In genomic region chr15:27783541-27784125, GRCm38 (mm10) we compare ENCODE assay signal across 9 mouse cellular contexts.
DNase-seq lines count a peak whose midpoint lies in the region; ATAC-seq and TF ChIP-seq lines count a peak whose summit lies in the region.
"Had no signal": no experiment of that assay in that cellular context is flagged by ENCODE, and none has a peak within 500 bp of the region (broad histone marks: within the 10 kb centered on the region; RNA-seq: fewer than 3 reads in every experiment).

No protein-coding gene starts in this region.

- intact Hi-C loops in gastrocnemius, postnatal 14 days (cut with DNase I; ENCODE audit: low total_unique reads): no loop called here

- peak overlapping the region; percentile 38 for H3K9ac ChIP-seq in heart, postnatal 0 days (replicated peaks; ENCODE audit: low read depth, low read length)

- H3K4me2 ChIP-seq in heart, postnatal 0 days (ENCODE audit: low read depth, low read length): peak overlapping the region; percentile 59

- peak; percentile 74 for DNase-seq in CD4-positive, CD25-positive, alpha-beta regulatory T cell, adult 2 months (ENCODE audit: low read depth, low spot score)
- no peak for DNase-seq in heart, postnatal 0 days (ENCODE audit: low spot score)
- DNase-seq in kidney, postnatal 4 days: peak; percentile 48 to 62
- DNase-seq in testis, postnatal 10 days (ENCODE audit: low spot score): peak; percentile 50
- DNase-seq in gastrocnemius, postnatal 14 days: no peak
- DNase-seq in right cerebral cortex, postnatal 14 days: no peak

- TF ChIP-seq EP300 in heart, postnatal 0 days (IDR thresholded peaks at IDR 0.05; ENCODE audit: low read depth): no peak

- no peaks in the 10 kb centered on the region for H3K27me3 ChIP-seq in heart, postnatal 0 days (ENCODE audit: control insufficient read depth, insufficient read depth, low read length)

- H3K4me3 ChIP-seq in brown adipose tissue, adult 24 weeks (ENCODE audit: insufficient read depth, low read depth, low read length): peak overlapping the region; percentile 16
- H3K4me3 ChIP-seq in heart, postnatal 0 days (ENCODE audit: low read depth, low read length): peak overlapping the region; percentile 3; the same call in 1 of the 2 replicates
- H3K4me3 ChIP-seq: erythroblast, embryonic 14.5 days had no signal

- no peaks in the 10 kb centered on the region for H3K9me3 ChIP-seq in heart, postnatal 0 days (replicated peaks; ENCODE audit: control insufficient read depth, low read length)

- peak; percentile 14 for TF ChIP-seq CTCF in heart, postnatal 0 days (IDR thresholded peaks at IDR 0.05; ENCODE audit: low read depth)

- 15% methylated on average over 12 of the region's 12 CpGs for WGBS in heart, postnatal 0 days

- H3K4me1 ChIP-seq in brown adipose tissue, adult 24 weeks (ENCODE audit: control insufficient read depth, insufficient read depth, insufficient read length, low read length): peaks cover 28% of the 10 kb centered on the region
- H3K4me1 ChIP-seq in heart, postnatal 0 days (ENCODE audit: control insufficient read depth, insufficient read depth): peaks cover 76% of the 10 kb centered on the region

- 0 out of 2 replicates have a peak, but pooled peaks have one; percentile 16 for ATAC-seq in heart, postnatal 0 days (ENCODE audit: insufficient read depth, low read depth)
- ATAC-seq in megakaryocyte progenitor cell, adult 5-6 weeks (replicated peaks; ENCODE audit: poor library complexity): peak; percentile 66

- no peaks in the 10 kb centered on the region for H3K36me3 ChIP-seq in heart, postnatal 0 days (replicated peaks; ENCODE audit: control insufficient read depth, insufficient read depth, low read length)

- peak overlapping the region; percentile 84 for H3K27ac ChIP-seq in brown adipose tissue, adult 24 weeks (replicated peaks; ENCODE audit: low read depth, low read length)
- peak overlapping the region; percentile 91 for H3K27ac ChIP-seq in heart, postnatal 0 days (ENCODE audit: low read depth)

Comparison
In these comparisons a context has a peak if more than half of its experiments do, and no peak if none do; other contexts are left out.
1. DNase-seq: peak in CD4-positive, CD25-positive, alpha-beta regulatory T cell, adult 2 months (single experiment), kidney, postnatal 4 days (2 of 2) and testis, postnatal 10 days (single experiment); none in heart, postnatal 0 days (single experiment), gastrocnemius, postnatal 14 days (single experiment) and right cerebral cortex, postnatal 14 days (single experiment).